Mouse (Mus musculus): ENCODE measurements at regions not wholly inside any gene's neighbourhood (a gene's known extent, or its start where the extent isn't known, plus 50 kb on each side); places are given as distances from the start of the nearest gene placed in this dataset.

DNA sequence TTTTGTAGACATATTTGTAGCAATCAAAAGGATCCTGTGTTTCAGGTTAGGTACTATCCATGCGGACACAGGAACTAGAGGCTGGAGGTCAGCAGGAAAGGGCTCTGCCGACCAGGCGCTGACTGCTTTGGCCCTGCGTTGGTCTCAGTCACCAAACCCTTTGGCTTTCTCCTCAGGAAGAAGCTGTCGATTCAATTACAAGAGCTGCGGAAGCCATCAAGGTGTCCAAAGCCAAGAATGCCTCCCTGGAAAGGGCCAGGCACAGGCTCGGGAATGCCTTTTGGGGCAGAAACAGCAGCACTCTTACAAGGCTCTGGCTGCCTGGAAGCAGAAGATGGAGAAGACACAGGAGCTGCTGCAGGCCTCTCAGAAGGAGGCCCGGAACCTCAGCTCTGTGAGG, 205.2 kb upstream of the Ift57 start:
- no peak for DNase-seq (ENCODE audit: low spot score)
- no peak overlapping the region for H3K4me2 ChIP-seq (ENCODE audit: low read depth, severe bottlenecking)
- H3K27me3 ChIP-seq (ENCODE audit: control insufficient read depth, insufficient read depth, low read length) = no peaks in the 10 kb centered on the region
- no peaks in the 10 kb centered on the region for H3K4me1 ChIP-seq (ENCODE audit: control insufficient read depth, insufficient read depth, low read length)
- H3K27ac ChIP-seq (replicated peaks; ENCODE audit: low read depth, low read length) = no peak overlapping the region
- WGBS = 89% methylated on average over 8 of the region's 8 CpGs
- no peak overlapping the region for H3K4me3 ChIP-seq (ENCODE audit: low read depth, low read length)
- H3K9ac ChIP-seq (ENCODE audit: low read length) = no peak overlapping the region
- 0 out of 2 replicates have a peak, but pooled peaks cover 2% of the 10 kb centered on the region for H3K9me3 ChIP-seq (ENCODE audit: control insufficient read depth, low read length)
- H3K36me3 ChIP-seq (ENCODE audit: control insufficient read depth, insufficient read depth, low read length) = no peaks in the 10 kb centered on the region
- ATAC-seq (ENCODE audit: insufficient number of reproducible peaks, low FRiP score, low TSS enrichment, low read depth) = no peak

DNA sequence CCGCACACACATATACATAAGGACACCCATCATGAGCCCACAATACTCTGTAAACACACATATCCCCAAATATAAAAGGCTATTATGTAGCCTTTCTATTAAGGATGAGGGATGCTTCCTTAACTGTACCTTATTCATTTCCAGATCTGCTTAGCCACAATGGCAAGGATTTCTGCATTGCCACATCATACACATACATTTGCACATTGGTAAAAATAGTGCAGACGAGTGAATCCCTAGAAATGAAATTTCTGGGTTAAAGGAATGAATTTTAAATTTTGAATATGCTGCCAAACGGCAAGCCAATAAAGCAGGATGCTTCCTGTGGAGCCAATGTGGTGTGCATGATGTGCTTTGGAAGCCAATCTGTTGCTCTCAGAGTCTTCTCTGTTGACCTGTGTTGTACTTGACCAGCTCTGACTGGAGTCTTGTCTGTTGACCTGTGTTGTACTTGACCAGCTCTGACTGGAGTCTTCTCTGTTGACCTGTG, 201.5 kb upstream of the Ift57 start:
- no peak overlapping the region for H3K27ac ChIP-seq (replicated peaks; ENCODE audit: low read depth, low read length)
- DNase-seq (ENCODE audit: low spot score) (no peak), ATAC-seq (ENCODE audit: insufficient number of reproducible peaks, low FRiP score, low TSS enrichment, low read depth) (no peak)
- no peaks in the 10 kb centered on the region for H3K9me3 ChIP-seq (ENCODE audit: control insufficient read depth, low read length)
- no peak overlapping the region for H3K4me3 ChIP-seq (ENCODE audit: low read depth, low read length)
- H3K4me2 ChIP-seq (ENCODE audit: low read depth, severe bottlenecking) = no peak overlapping the region
- no peaks in the 10 kb centered on the region for H3K27me3 ChIP-seq (ENCODE audit: control insufficient read depth, insufficient read depth, low read length)
- WGBS = 85% methylated on average over 3 of the region's 3 CpGs
- H3K9ac ChIP-seq (ENCODE audit: low read length) = no peak overlapping the region
- no peaks in the 10 kb centered on the region for H3K36me3 ChIP-seq (ENCODE audit: control insufficient read depth, insufficient read depth, low read length)
- no peaks in the 10 kb centered on the region for H3K4me1 ChIP-seq (ENCODE audit: control insufficient read depth, insufficient read depth, low read length)

DNA sequence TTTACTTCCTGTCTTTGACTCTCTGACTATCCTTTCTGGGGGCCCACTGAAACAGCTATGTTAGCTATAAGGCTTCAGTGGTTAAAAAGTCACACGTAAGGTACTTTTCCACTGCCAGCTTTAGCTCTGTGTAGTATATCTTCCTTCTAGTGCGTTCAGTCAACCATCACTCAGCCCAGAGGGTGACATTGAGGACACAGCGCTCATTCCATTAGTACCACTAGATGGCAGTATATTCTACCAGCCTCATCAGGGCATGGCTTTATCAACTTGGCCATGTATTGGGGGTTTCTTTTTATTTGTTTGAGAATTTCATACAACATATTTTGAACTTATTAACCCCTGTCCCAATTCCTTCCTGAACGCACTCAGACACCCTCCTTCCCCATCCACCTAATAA, 198.2 kb upstream of the Ift57 start:
- ATAC-seq (ENCODE audit: insufficient number of reproducible peaks, low FRiP score, low TSS enrichment, low read depth) (no peak), DNase-seq (ENCODE audit: low spot score) (peak; percentile 46)
- no peak overlapping the region for H3K27ac ChIP-seq (replicated peaks; ENCODE audit: low read depth, low read length)
- no peaks in the 10 kb centered on the region for H3K9me3 ChIP-seq (ENCODE audit: control insufficient read depth, low read length)
- 41% methylated on average over 4 of the region's 4 CpGs for WGBS
- no peaks in the 10 kb centered on the region for H3K27me3 ChIP-seq (ENCODE audit: control insufficient read depth, insufficient read depth, low read length)
- H3K9ac ChIP-seq (ENCODE audit: low read length) = no peak overlapping the region
- no peaks in the 10 kb centered on the region for H3K4me1 ChIP-seq (ENCODE audit: control insufficient read depth, insufficient read depth, low read length)
- no peaks in the 10 kb centered on the region for H3K36me3 ChIP-seq (ENCODE audit: control insufficient read depth, insufficient read depth, low read length)
- no peak overlapping the region for H3K4me2 ChIP-seq (ENCODE audit: low read depth, severe bottlenecking)
- no peak overlapping the region for H3K4me3 ChIP-seq (ENCODE audit: low read depth, low read length)

DNA sequence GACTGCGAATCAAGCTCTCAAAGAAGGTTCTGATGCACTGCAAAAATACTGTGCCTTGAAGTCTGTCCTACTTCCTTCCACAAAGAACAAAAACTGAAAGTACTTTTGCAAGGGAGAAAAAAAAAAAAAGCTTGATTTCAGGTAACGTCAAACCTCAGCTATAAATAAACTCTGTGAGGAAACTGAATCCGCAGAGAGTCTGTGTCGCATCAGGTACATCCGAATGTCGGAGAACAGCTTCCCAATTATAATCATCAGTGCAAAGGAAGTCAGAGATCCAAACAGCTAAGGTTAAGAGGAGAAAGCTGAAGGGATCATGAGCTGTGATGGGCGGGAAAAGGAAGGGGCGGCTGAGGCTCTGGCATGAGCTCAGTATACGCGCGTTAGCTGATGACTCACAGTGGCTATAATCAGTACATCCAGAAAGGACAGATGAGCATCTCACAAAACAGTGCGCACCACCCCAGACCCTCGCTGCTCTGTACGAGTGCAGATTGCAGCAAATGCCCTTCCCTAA, 195.1 kb upstream of the Ift57 start:
- Histone ChIP-seq H3K27me3 (ENCODE audit: control insufficient read depth, insufficient read depth, low read length) (no peaks in the 10 kb centered on the region), H3K27ac (replicated peaks; ENCODE audit: low read depth, low read length) (no peak overlapping the region), H3K9ac (ENCODE audit: low read length) (no peak overlapping the region), H3K4me2 (ENCODE audit: low read depth, severe bottlenecking) (no peak overlapping the region), H3K9me3 (ENCODE audit: control insufficient read depth, low read length) (no peaks in the 10 kb centered on the region), H3K4me1 (ENCODE audit: control insufficient read depth, insufficient read depth, low read length) (no peaks in the 10 kb centered on the region), H3K36me3 (ENCODE audit: control insufficient read depth, insufficient read depth, low read length) (no peaks in the 10 kb centered on the region), H3K4me3 (ENCODE audit: low read depth, low read length) (no peak overlapping the region)
- DNase-seq (ENCODE audit: low spot score) (no peak), ATAC-seq (ENCODE audit: insufficient number of reproducible peaks, low FRiP score, low TSS enrichment, low read depth) (no peak)
- 85% methylated on average over 14 of the region's 14 CpGs for WGBS

DNA sequence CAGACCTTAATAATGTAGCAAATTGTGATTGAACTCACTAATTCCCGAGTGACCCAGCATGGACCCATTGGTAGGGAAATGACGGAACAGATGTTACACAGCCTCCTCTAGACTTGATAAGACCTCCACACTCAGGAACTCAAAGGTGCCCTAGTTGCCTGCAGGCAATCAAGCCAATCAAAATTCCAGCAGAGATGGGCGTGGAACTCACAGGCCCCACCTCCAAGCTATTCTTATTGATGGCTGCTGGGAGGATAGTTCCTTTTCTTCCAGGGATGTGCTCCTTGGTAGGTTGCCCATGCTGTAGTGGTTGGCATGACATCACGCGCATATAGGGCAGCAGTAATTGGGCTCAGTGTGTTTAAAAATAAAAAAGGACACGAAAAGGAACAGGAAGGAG, 194.4 kb upstream of the Ift57 start:
- no peaks in the 10 kb centered on the region for H3K36me3 ChIP-seq (ENCODE audit: control insufficient read depth, insufficient read depth, low read length)
- H3K4me2 ChIP-seq (ENCODE audit: low read depth, severe bottlenecking) = no peak overlapping the region
- H3K9me3 ChIP-seq (ENCODE audit: control insufficient read depth, low read length) = no peaks in the 10 kb centered on the region
- ATAC-seq (ENCODE audit: insufficient number of reproducible peaks, low FRiP score, low TSS enrichment, low read depth) (no peak), DNase-seq (ENCODE audit: low spot score) (no peak)
- H3K27me3 ChIP-seq (ENCODE audit: control insufficient read depth, insufficient read depth, low read length) = no peaks in the 10 kb centered on the region
- 86% methylated on average over 6 of the region's 6 CpGs for WGBS
- no peak overlapping the region for H3K4me3 ChIP-seq (ENCODE audit: low read depth, low read length)
- H3K4me1 ChIP-seq (ENCODE audit: control insufficient read depth, insufficient read depth, low read length) = no peaks in the 10 kb centered on the region
- no peak overlapping the region for H3K9ac ChIP-seq (ENCODE audit: low read length)
- no peak overlapping the region for H3K27ac ChIP-seq (replicated peaks; ENCODE audit: low read depth, low read length)

DNA sequence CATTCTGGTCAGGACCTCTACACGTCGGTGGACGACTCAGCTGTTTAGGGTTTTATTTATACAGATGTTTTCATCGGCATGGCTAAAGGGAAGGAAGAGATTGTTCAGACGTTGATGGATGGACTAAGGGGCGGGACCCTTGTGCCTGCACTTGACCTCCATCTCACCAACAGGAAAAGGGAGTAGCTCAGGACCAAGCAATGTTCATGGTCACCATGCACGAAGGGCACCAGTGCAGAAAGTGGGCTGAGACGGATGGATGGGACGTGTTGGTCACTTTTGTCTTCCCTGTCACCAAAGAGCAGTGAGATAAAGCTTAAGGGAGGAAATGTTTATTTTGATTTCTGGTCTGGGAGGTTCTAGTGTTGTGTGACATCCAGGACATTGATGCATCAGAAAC, 193.8 kb upstream of the Ift57 start:
- Histone ChIP-seq H3K9me3 (ENCODE audit: control insufficient read depth, low read length) (no peaks in the 10 kb centered on the region), H3K27me3 (ENCODE audit: control insufficient read depth, insufficient read depth, low read length) (no peaks in the 10 kb centered on the region)
- WGBS = 86% methylated on average over 9 of the region's 9 CpGs

DNA sequence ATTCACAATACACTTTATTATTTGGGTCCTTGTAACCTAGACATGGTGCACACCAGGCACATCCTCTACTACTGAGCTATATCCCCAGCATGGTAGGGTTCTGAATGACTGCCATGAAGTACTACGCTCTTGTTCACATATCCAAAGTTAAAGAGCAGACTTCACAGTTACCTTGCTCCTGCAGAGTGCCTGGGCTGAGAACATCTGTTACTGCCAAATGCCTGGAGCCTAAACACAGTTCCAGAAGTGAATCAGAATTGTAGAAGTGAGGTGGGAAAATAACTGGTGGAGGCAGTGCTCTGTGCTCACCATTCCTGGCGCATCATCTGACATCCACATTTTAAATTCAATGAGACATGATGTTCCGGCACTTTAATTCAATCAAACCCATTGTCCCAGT, 180.2 kb upstream of the Ift57 start:
- Histone ChIP-seq H3K9ac (ENCODE audit: low read length) (no peak overlapping the region), H3K36me3 (ENCODE audit: control insufficient read depth, insufficient read depth, low read length) (no peaks in the 10 kb centered on the region), H3K27me3 (ENCODE audit: control insufficient read depth, insufficient read depth, low read length) (no peaks in the 10 kb centered on the region), H3K4me3 (ENCODE audit: low read depth, low read length) (no peak overlapping the region), H3K9me3 (ENCODE audit: control insufficient read depth, low read length) (no peaks in the 10 kb centered on the region), H3K4me2 (ENCODE audit: low read depth, severe bottlenecking) (no peak overlapping the region), H3K4me1 (ENCODE audit: control insufficient read depth, insufficient read depth, low read length) (no peaks in the 10 kb centered on the region), H3K27ac (replicated peaks; ENCODE audit: low read depth, low read length) (no peak overlapping the region)
- 91% methylated on average over 3 of the region's 3 CpGs for WGBS
- DNase-seq (ENCODE audit: low spot score) (no peak), ATAC-seq (ENCODE audit: insufficient number of reproducible peaks, low FRiP score, low TSS enrichment, low read depth) (no peak)

More for the DNA sequence above, 193.8 kb upstream of the Ift57 start:
- ATAC-seq (ENCODE audit: insufficient number of reproducible peaks, low FRiP score, low TSS enrichment, low read depth) = no peak
- H3K27ac ChIP-seq (replicated peaks; ENCODE audit: low read depth, low read length) = no peak overlapping the region
- H3K36me3 ChIP-seq (ENCODE audit: control insufficient read depth, insufficient read depth, low read length) = no peaks in the 10 kb centered on the region
- no peak overlapping the region for H3K4me2 ChIP-seq (ENCODE audit: low read depth, severe bottlenecking)
- H3K4me1 ChIP-seq (ENCODE audit: control insufficient read depth, insufficient read depth, low read length) = no peaks in the 10 kb centered on the region
- DNase-seq (ENCODE audit: low spot score) = no peak
- no peak overlapping the region for H3K9ac ChIP-seq (ENCODE audit: low read length)
- H3K4me3 ChIP-seq (ENCODE audit: low read depth, low read length) = no peak overlapping the region

DNA sequence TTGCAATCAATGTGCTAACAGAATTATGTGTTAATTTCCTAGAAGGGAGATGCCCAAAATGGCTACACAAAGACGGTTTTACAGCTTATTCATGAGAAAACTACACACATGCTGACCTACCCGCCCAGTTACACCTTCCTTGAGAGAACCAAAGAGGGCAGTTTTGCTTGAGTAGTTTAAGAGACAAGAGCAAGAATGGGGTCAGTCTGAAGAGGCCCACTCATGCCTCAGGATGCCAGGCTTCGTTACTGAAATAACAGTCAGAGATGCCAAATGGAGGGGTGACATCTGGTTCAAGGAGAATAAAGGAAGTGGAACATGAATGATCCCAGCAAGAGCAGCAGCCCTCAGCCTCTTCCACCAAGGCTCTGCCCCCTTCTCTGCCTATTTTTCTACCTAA, 178.6 kb upstream of the Ift57 start:
- Histone ChIP-seq H3K4me2 (ENCODE audit: low read depth, severe bottlenecking) (no peak overlapping the region), H3K9me3 (ENCODE audit: control insufficient read depth, low read length) (no peaks in the 10 kb centered on the region), H3K27me3 (ENCODE audit: control insufficient read depth, insufficient read depth, low read length) (no peaks in the 10 kb centered on the region), H3K36me3 (ENCODE audit: control insufficient read depth, insufficient read depth, low read length) (no peaks in the 10 kb centered on the region), H3K4me1 (ENCODE audit: control insufficient read depth, insufficient read depth, low read length) (no peaks in the 10 kb centered on the region), H3K9ac (ENCODE audit: low read length) (no peak overlapping the region), H3K4me3 (ENCODE audit: low read depth, low read length) (no peak overlapping the region), H3K27ac (replicated peaks; ENCODE audit: low read depth, low read length) (no peak overlapping the region)
- 61% methylated on average over 3 of the region's 3 CpGs for WGBS
- ATAC-seq (ENCODE audit: insufficient number of reproducible peaks, low FRiP score, low TSS enrichment, low read depth) = no peak
- DNase-seq (ENCODE audit: low spot score) = no peak

DNA sequence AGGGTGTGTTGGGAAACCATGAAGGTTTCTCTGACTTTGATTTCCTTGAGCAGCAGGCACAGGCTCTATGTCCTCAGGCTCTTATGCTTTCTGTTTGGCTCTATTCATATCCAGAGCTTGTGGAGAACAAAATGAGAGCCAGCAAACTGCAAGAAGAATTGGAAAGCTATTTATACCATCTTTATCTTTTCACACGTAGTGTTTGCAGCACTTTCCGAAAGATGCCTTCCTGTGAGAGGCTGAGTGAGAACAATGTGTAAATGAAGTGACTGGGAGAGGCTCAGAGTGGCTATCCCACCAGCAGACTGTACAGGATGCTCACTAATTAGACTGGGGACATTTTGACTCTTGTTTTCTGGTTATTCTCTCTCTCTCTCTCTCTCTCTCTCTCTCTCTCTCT, 177.3 kb upstream of the Ift57 start:
- no peak overlapping the region for H3K9ac ChIP-seq (ENCODE audit: low read length)
- ATAC-seq (ENCODE audit: insufficient number of reproducible peaks, low FRiP score, low TSS enrichment, low read depth) (no peak), DNase-seq (ENCODE audit: low spot score) (no peak)
- H3K27ac ChIP-seq (replicated peaks; ENCODE audit: low read depth, low read length) = no peak overlapping the region
- no peak overlapping the region for H3K4me2 ChIP-seq (ENCODE audit: low read depth, severe bottlenecking)
- H3K27me3 ChIP-seq (ENCODE audit: control insufficient read depth, insufficient read depth, low read length) = no peaks in the 10 kb centered on the region
- no peaks in the 10 kb centered on the region for H3K9me3 ChIP-seq (ENCODE audit: control insufficient read depth, low read length)
- no peaks in the 10 kb centered on the region for H3K4me1 ChIP-seq (ENCODE audit: control insufficient read depth, insufficient read depth, low read length)
- WGBS = 73% methylated on average over 2 of the region's 2 CpGs
- no peaks in the 10 kb centered on the region for H3K36me3 ChIP-seq (ENCODE audit: control insufficient read depth, insufficient read depth, low read length)
- no peak overlapping the region for H3K4me3 ChIP-seq (ENCODE audit: low read depth, low read length)

All from limb, embryonic 11.5 days (tissue).